Mouse (Mus musculus) brain, embryonic 14.5 days (tissue): ENCODE measurements at regions not wholly inside any gene's neighbourhood (a gene's known extent, or its start where the extent isn't known, plus 50 kb on each side); places are given as distances from the start of the nearest gene placed in this dataset.

Source experiments
- CTCF ChIP-seq: fragments of 200-500 bp; IDR thresholded peaks from 2 replicates; pipeline ENCODE4 v1.5.1; 2012; ENCODE audit warnings: inconsistent platforms, mild to moderate bottlenecking, moderate library complexity, borderline replicate concordance; ENCODE audit not compliant: insufficient read depth, insufficient read length; ENCODE audit errors: extremely low read depth
- POLR2A ChIP-seq: fragments of 200-500 bp; IDR thresholded peaks from 2 replicates; pipeline ENCODE4 v1.6.1; 2012; ENCODE audit warnings: mild to moderate bottlenecking, inconsistent platforms, borderline replicate concordance; ENCODE audit not compliant: poor library complexity, insufficient read depth, insufficient read length, severe bottlenecking; ENCODE audit errors: extremely low read depth

GRCm38 (mm10) chr3:18626375-18626774, 678.2 kb downstream of the Cypt12 start:
- TF ChIP-seq POLR2A (no peak), CTCF (no peak)
